Mouse (Mus musculus) CH12.LX (cell line): ENCODE measurements around the gene Itga9.

Source experiments
- CTCF ChIP-seq, 2 experiments: IDR thresholded peaks in 1 of 2; conservative IDR thresholded peaks in 1 of 2; 2 replicates each; pipeline ENCODE4 v1.5.1; 2011 to 2012; ENCODE audit warnings: low read depth in 2 of 2, low read length in 2 of 2, improper control_type of control experiment in 1 of 2, inconsistent platforms in 1 of 2, mild to moderate bottlenecking in 1 of 2, moderate library complexity in 1 of 2
- ELF1 ChIP-seq: IDR thresholded peaks from 2 replicates; pipeline ENCODE4 v1.6.1; 2014; ENCODE audit warnings: low read depth, mild to moderate bottlenecking, inconsistent platforms, low read length, improper control_type of control experiment
- EP300 ChIP-seq: IDR thresholded peaks from 2 replicates; pipeline ENCODE4 v1.6.1; 2011; ENCODE audit warnings: low read length, improper control_type of control experiment
- GABPA ChIP-seq: IDR thresholded peaks from 2 replicates; pipeline ENCODE4 v1.6.1; 2012; ENCODE audit warnings: low read depth, low read length, improper control_type of control experiment, inconsistent platforms; ENCODE audit not compliant: insufficient replicate concordance
- POLR2A ChIP-seq: IDR thresholded peaks from 2 replicates; pipeline ENCODE4 v1.6.1; 2011; ENCODE audit warnings: low read depth, mild to moderate bottlenecking, improper control_type of control experiment, low read length
- POLR2AphosphoS2 ChIP-seq: IDR thresholded peaks from 2 replicates; pipeline ENCODE4 v1.6.1; 2011; ENCODE audit warnings: low read depth, low read length, improper control_type of control experiment

- TF ChIP-seq CTCF (conservative IDR thresholded peaks at IDR 0.05 in 1 of 2, IDR thresholded peaks at IDR 0.05 in 1 of 2; ENCODE audit: low read depth in 2 of 2, low read length in 2 of 2) (no peak), ELF1 (no peak), POLR2AphosphoS2 (no peak), POLR2A (no peak), GABPA (no peak), EP300 (no peak)
Observed at GRCm38 (mm10) chr9:118949124-118949523, 342.6 kb downstream of the Itga9 start.
